Mouse (Mus musculus) hindbrain, embryonic 12.5 days (tissue): ENCODE data around the gene Tomm6. TPM values are rescaled to one million over a fixed set of nuclear protein-coding genes. Genes with fewer than 3 reads are reported as not detected.

Experiments used
- ATAC-seq: fragments of 200-750 bp; cut with Nextera tagmentation; 2 replicates; pipeline ENCODE4 v1.8.0; 2017; ENCODE audit warnings: moderate TSS enrichment; ENCODE audit not compliant: low FRiP score
- H3K27ac ChIP-seq: fragments of 300-500 bp; sonication (generic); 2 replicates; pipeline ENCODE4 v1.5.1; 2016; ENCODE audit warnings: mild to moderate bottlenecking
- H3K27me3 ChIP-seq: fragments of 300-500 bp; sonication (generic); 2 replicates; pipeline ENCODE4 v1.6.1; 2016; ENCODE audit warnings: mild to moderate bottlenecking
- H3K36me3 ChIP-seq: fragments of 300-500 bp; sonication (generic); 2 replicates; pipeline ENCODE4 v1.6.1; 2016; ENCODE audit warnings: mild to moderate bottlenecking
- H3K4me1 ChIP-seq: fragments of 300-500 bp; sonication (generic); 2 replicates; pipeline ENCODE4 v1.6.1; 2016
- H3K4me2 ChIP-seq: fragments of 300-500 bp; sonication (generic); replicated peaks from 2 replicates; pipeline ENCODE4 v1.6.1; 2016; ENCODE audit warnings: mild to moderate bottlenecking
- H3K4me3 ChIP-seq: fragments of 300-500 bp; sonication (generic); 2 replicates; pipeline ENCODE4 v1.5.1; 2016; ENCODE audit warnings: mild to moderate bottlenecking
- H3K9ac ChIP-seq: fragments of 300-500 bp; sonication (generic); 2 replicates; pipeline ENCODE4 v1.6.1; 2016; ENCODE audit warnings: mild to moderate bottlenecking, moderate library complexity
- H3K9me3 ChIP-seq: fragments of 300-500 bp; sonication (generic); replicated peaks from 2 replicates; pipeline ENCODE4 v1.6.1; 2016; ENCODE audit warnings: mild to moderate bottlenecking
- WGBS: fragments of 180-500 bp; shearing (Covaris S2); methylation state at CpG from one replicate; pipeline ENCODE4 v1.1.7; 2016; 5-methylcytosine and 5-hydroxymethylcytosine counted together
- polyA plus RNA-seq: library from polyadenylated mRNA; unstranded; fragments of >200 nt; fragmentation: Nextera tagmentation; extraction: Ambion mirVana; gene quantifications from 2 replicates; pipeline ENCODE4 v1.2.1, GENCODE M21; 2016

The Tomm6 gene
- polyA plus RNA-seq, result 320 and 339 TPM in 2 replicates

GRCm38 (mm10) chr17:47688344-47688607, at the start of gene Tomm6:
Gene Tomm6, minus strand, starts transcription at chr17:47688386.
- peak within 1 kb of the TSS; percentile 96 for H3K4me2 ChIP-seq
- H3K9ac ChIP-seq, result peak within 1 kb of the TSS; percentile 88
- peaks cover 4% of the 10 kb centered on the region; the same call in 1 of the 2 replicates for H3K27me3 ChIP-seq
- peak within 1 kb of the TSS; percentile 73 for H3K4me3 ChIP-seq
- H3K4me1 ChIP-seq, result peaks cover 18% of the 10 kb centered on the region
- WGBS, result 1% methylated on average over 9 of the region's 9 CpGs
- no peak for ATAC-seq
- H3K27ac ChIP-seq, result peak within 1 kb of the TSS; percentile 87
- H3K36me3 ChIP-seq, result peaks cover 31% of the 10 kb centered on the region
- no peaks in the 10 kb centered on the region for H3K9me3 ChIP-seq

GRCm38 (mm10) chr17:47737271-47738065, 49.3 kb upstream of the Tomm6 start:
- no peaks in the 10 kb centered on the region for H3K36me3 ChIP-seq
- 1% methylated on average over 36 of the region's 60 CpGs for WGBS
- peak overlapping the region; percentile 50 for H3K4me3 ChIP-seq
- ATAC-seq, result peak; percentile 75
- H3K27me3 ChIP-seq, result peaks cover 32% of the 10 kb centered on the region
- H3K9me3 ChIP-seq, result no peaks in the 10 kb centered on the region
- H3K4me2 ChIP-seq, result peak overlapping the region; percentile 90
- H3K9ac ChIP-seq, result peak overlapping the region; percentile 70
- peak overlapping the region; percentile 52 for H3K27ac ChIP-seq
- H3K4me1 ChIP-seq, result peaks cover 29% of the 10 kb centered on the region

DNA sequence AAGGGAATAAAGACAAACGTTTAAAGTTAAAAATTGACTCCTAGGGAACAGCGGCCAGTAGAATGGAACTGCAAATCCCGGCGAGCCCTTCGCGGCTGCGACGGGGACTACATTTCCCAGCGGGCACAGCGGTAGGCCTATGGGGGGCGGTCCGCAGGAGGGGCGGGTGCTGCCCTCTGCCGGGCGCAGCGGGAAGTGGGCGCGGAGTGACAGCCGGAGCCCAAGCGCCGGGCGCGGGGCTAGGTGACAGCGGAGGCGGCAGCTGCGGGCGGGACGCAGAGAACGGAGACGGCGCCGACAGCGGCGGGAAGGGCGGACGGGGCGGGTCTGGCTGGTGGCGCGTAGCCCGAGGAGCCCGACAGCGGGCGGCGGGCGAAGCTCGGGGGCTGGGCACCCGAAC, 48.7 kb upstream of the Tomm6 start, which contains the start of gene Tfeb:
TSS of gene Tfeb (plus strand) at position 175 of the 400 bp plus-strand sequence.
- H3K27ac ChIP-seq, result peak within 1 kb of the TSS; percentile 52
- peak within 1 kb of the TSS; percentile 90 for H3K4me2 ChIP-seq
- H3K36me3 ChIP-seq, result no peaks in the 10 kb centered on the region
- H3K27me3 ChIP-seq, result peaks cover 32% of the 10 kb centered on the region
- ATAC-seq, result peak; percentile 70
- no peaks in the 10 kb centered on the region for H3K9me3 ChIP-seq
- 0% methylated on average over 41 of the region's 47 CpGs for WGBS
- H3K4me1 ChIP-seq, result peaks cover 29% of the 10 kb centered on the region
- H3K9ac ChIP-seq, result peak within 1 kb of the TSS; percentile 70
- H3K4me3 ChIP-seq, result peak within 1 kb of the TSS; percentile 50

DNA sequence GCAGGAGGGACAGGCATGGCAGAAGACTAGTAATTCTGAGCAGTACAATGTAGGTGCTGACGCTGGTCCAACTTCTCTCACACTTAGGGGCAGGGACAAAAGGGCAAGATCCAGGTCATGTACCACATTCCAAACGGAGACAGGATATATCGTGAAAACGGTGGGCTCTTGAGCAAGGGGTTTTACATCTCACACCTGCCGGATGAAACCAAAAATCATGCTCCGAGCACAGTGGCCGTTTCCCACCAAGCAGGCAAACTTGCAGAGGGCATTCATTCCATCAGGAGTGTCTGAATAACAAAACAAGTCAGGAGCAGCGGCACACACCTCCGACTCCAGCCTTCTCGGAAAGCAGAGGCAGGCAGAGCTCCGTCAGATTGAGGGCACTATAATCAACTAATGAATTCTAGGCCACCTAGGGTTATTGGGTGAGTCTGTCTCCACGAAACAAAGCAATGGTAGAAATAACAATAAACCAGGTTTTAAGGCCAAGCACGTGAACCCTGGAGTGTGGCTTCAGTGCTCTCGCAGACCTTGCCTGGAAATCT, 47.4 kb upstream of the Tomm6 start:
- Histone ChIP-seq H3K4me3 (no peak overlapping the region), H3K9me3 (no peaks in the 10 kb centered on the region), H3K4me1 (peaks cover 29% of the 10 kb centered on the region), H3K27me3 (peaks cover 32% of the 10 kb centered on the region), H3K9ac (no peak overlapping the region), H3K27ac (no peak overlapping the region), H3K36me3 (no peaks in the 10 kb centered on the region), H3K4me2 (no peak overlapping the region)
- ATAC-seq, result no peak
- WGBS, result 71% methylated on average over 14 of the region's 14 CpGs

- no peaks in the 10 kb centered on the region for H3K36me3 ChIP-seq
- H3K4me2 ChIP-seq, result no peak overlapping the region
- no peak overlapping the region for H3K27ac ChIP-seq
- WGBS, result 50% methylated on average over 24 of the region's 24 CpGs
- H3K9me3 ChIP-seq, result no peaks in the 10 kb centered on the region
- no peak for ATAC-seq
- no peaks in the 10 kb centered on the region for H3K4me1 ChIP-seq
- H3K9ac ChIP-seq, result no peak overlapping the region
- H3K4me3 ChIP-seq, result no peak overlapping the region
- H3K27me3 ChIP-seq, result peaks cover 3% of the 10 kb centered on the region; the same call in 1 of the 2 replicates
Measured at GRCm38 (mm10) chr17:47730633-47731575, 42.7 kb upstream of the Tomm6 start.

- H3K9ac ChIP-seq, result no peak within 1 kb of the TSS
- no peak within 1 kb of the TSS for H3K4me3 ChIP-seq
- ATAC-seq, result no peak
- H3K4me2 ChIP-seq, result no peak within 1 kb of the TSS
- H3K4me1 ChIP-seq, result no peaks in the 10 kb centered on the region
- H3K27me3 ChIP-seq, result no peaks in the 10 kb centered on the region; the same call in 1 of the 2 replicates
- WGBS, result 77% methylated on average over 11 of the region's 11 CpGs
- H3K9me3 ChIP-seq, result no peaks in the 10 kb centered on the region
- H3K27ac ChIP-seq, result no peak within 1 kb of the TSS
- H3K36me3 ChIP-seq, result no peaks in the 10 kb centered on the region
Measured at GRCm38 (mm10) chr17:47726566-47726965, 38.4 kb upstream of the Tomm6 start, which contains the start of gene Pgc. Gene Pgc, plus strand, starts transcription at chr17:47726842.

DNA sequence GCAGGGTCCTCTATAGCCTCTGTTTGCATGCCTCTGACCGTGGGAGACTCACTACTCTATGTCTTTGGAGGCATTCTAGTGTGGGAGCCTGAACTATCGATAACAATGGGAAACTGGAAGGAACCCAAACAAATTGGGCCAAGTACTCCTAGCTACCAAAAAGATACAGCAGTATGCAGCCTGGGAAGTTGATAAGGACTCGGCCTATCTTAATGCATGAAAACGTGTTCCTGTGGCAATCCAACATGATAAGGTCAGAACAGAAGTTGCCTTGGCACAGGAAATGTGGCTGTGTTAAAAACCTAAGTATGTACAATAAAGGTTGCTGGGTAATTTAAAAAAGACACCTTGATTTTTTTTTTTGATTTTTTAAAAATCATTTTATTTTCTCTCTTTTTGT, 33.0 kb upstream of the Tomm6 start:
- H3K4me3 ChIP-seq, result no peak overlapping the region
- H3K9ac ChIP-seq, result no peak overlapping the region
- no peaks in the 10 kb centered on the region for H3K9me3 ChIP-seq
- no peaks in the 10 kb centered on the region for H3K36me3 ChIP-seq
- no peak for ATAC-seq
- no peak overlapping the region for H3K27ac ChIP-seq
- H3K4me1 ChIP-seq, result no peaks in the 10 kb centered on the region
- 90% methylated on average over 4 of the region's 4 CpGs for WGBS
- no peak overlapping the region for H3K4me2 ChIP-seq
- 0 out of 2 replicates have a peak, but pooled peaks cover 3% of the 10 kb centered on the region for H3K27me3 ChIP-seq

- WGBS, result 55% methylated on average over 3 of the region's 3 CpGs
- Histone ChIP-seq H3K36me3 (no peaks in the 10 kb centered on the region), H3K4me2 (no peak overlapping the region), H3K9ac (no peak overlapping the region), H3K27ac (no peak overlapping the region), H3K27me3 (0 out of 2 replicates have a peak, but pooled peaks cover 3% of the 10 kb centered on the region), H3K9me3 (no peaks in the 10 kb centered on the region), H3K4me1 (0 out of 2 replicates have a peak, but pooled peaks cover 2% of the 10 kb centered on the region), H3K4me3 (no peak overlapping the region)
- ATAC-seq, result no peak
Measured at GRCm38 (mm10) chr17:47715037-47715436, 26.9 kb upstream of the Tomm6 start.

DNA sequence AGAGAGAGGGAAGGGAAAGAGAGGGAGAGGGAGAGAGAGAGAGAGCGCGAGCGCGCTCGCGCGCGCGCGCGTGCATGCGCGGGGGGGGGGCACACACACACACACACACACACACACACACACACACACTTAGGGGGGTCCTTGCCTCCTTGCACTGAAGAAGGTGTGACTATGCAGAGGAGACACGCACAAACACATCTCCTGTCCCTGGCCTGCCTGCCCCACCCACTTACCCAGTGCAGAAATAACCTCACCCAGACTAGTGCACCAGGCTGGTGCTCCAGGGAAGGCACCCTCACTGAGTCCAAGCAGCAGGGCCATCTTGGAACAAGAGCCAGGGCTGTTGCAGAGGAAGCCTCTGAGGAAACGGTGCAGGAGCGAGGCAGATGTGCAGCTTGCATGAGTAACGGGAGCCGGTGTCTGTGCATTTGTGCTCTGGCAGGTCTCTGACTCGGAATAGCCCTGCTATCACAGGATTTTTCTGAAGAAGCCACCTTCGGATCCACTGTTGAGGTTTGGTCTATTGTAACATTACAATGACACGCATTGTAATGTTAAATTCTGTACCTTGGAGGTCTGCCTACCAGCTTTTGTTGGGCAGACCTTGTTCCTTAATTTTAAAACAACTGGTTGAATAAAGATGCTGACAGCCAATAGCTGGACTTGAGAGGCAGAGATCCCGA, 24.8 kb upstream of the Tomm6 start:
- H3K9ac ChIP-seq, result no peak overlapping the region
- H3K27ac ChIP-seq, result no peak overlapping the region
- H3K27me3 ChIP-seq, result 0 out of 2 replicates have a peak, but pooled peaks cover 1% of the 10 kb centered on the region
- WGBS, result 44% methylated on average over 15 of the region's 22 CpGs
- H3K36me3 ChIP-seq, result no peaks in the 10 kb centered on the region
- H3K4me1 ChIP-seq, result 0 out of 2 replicates have a peak, but pooled peaks cover 2% of the 10 kb centered on the region
- no peak overlapping the region for H3K4me2 ChIP-seq
- H3K4me3 ChIP-seq, result no peak overlapping the region
- no peak for ATAC-seq
- H3K9me3 ChIP-seq, result no peaks in the 10 kb centered on the region

- H3K27me3 ChIP-seq, result no peaks in the 10 kb centered on the region
- H3K27ac ChIP-seq, result no peak overlapping the region
- H3K4me3 ChIP-seq, result no peak overlapping the region
- H3K36me3 ChIP-seq, result no peaks in the 10 kb centered on the region
- 59% methylated on average over 6 of the region's 6 CpGs for WGBS
- 0 out of 2 replicates have a peak, but pooled peaks cover 2% of the 10 kb centered on the region for H3K4me1 ChIP-seq
- no peak for ATAC-seq
- no peaks in the 10 kb centered on the region for H3K9me3 ChIP-seq
- H3K4me2 ChIP-seq, result no peak overlapping the region
- H3K9ac ChIP-seq, result no peak overlapping the region
Measured at GRCm38 (mm10) chr17:47711883-47712282, 23.7 kb upstream of the Tomm6 start.

DNA sequence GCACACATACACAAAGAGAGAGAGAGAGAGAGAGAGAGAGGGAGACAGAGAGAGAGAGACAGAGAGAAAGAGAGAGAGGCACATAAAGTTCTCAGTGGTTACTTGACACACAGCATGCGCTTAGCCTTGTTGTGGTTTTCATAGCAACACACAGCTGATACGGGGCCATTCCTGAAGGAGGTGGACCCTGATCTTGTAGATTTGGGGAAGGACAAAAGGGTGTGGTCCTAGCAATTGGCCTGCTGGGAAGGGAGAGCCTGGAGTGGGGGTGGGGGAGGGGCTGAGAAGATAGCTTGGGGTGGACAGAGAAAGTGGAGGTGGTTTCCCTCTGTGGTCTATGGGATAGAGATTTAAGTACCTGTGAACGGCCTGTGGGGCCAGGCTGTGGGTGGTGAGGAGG, 21.9 kb upstream of the Tomm6 start:
- 70% methylated on average over 3 of the region's 3 CpGs for WGBS
- no peak overlapping the region for H3K9ac ChIP-seq
- no peaks in the 10 kb centered on the region for H3K27me3 ChIP-seq
- H3K36me3 ChIP-seq, result no peaks in the 10 kb centered on the region
- H3K9me3 ChIP-seq, result no peaks in the 10 kb centered on the region
- no peak overlapping the region for H3K4me3 ChIP-seq
- 0 out of 2 replicates have a peak, but pooled peaks cover 2% of the 10 kb centered on the region for H3K4me1 ChIP-seq
- no peak overlapping the region for H3K27ac ChIP-seq
- no peak for ATAC-seq
- H3K4me2 ChIP-seq, result no peak overlapping the region
